Mouse (Mus musculus): ENCODE results near the gene Hip1r. TPM values are rescaled to one million over a fixed set of nuclear protein-coding genes. Genes with fewer than 3 reads are reported as not detected.

The Hip1r gene
- total RNA-seq, 4 experiments from 2014 or later, result 11.5 to 15.5 (median 13.7) TPM

- no peak for DNase-seq (ENCODE audit: low spot score)
Observed at GRCm38 (mm10) chr5:123974179-123974485, 704 bp downstream of the Hip1r start.

- DNase-seq (ENCODE audit: low spot score), result no peak
Observed at GRCm38 (mm10) chr5:123974616-123975111, 1.2 kb downstream of the Hip1r start.

- no peak for DNase-seq (ENCODE audit: low spot score)
Observed at GRCm38 (mm10) chr5:123975668-123976180, 2.3 kb downstream of the Hip1r start.

- DNase-seq (ENCODE audit: low spot score), result no peak
Observed at GRCm38 (mm10) chr5:123977231-123977630, 3.8 kb downstream of the Hip1r start.

- DNase-seq (ENCODE audit: low spot score), result no peak
Observed at GRCm38 (mm10) chr5:123978131-123978530, 4.7 kb downstream of the Hip1r start.

GRCm38 (mm10) chr5:123979221-123979979 is 6.0 kb downstream of the Hip1r start:
- no peak for DNase-seq (ENCODE audit: low spot score)

GRCm38 (mm10) chr5:123979980-123980369 is 6.5 kb downstream of the Hip1r start:
- DNase-seq (ENCODE audit: low spot score), result peak; percentile 51

GRCm38 (mm10) chr5:123980521-123981249 is 7.3 kb downstream of the Hip1r start:
- DNase-seq (ENCODE audit: low spot score), result no peak

GRCm38 (mm10) chr5:123981250-123981554 is 7.8 kb downstream of the Hip1r start:
- DNase-seq (ENCODE audit: low spot score), result peak; percentile 42

- no peak for DNase-seq (ENCODE audit: low spot score)
Observed at GRCm38 (mm10) chr5:123982838-123983237, 9.4 kb downstream of the Hip1r start.

GRCm38 (mm10) chr5:123985434-123985833 is 12.0 kb downstream of the Hip1r start:
- DNase-seq (ENCODE audit: low spot score), result no peak

GRCm38 (mm10) chr5:123986925-123987324 is 13.5 kb downstream of the Hip1r start:
- DNase-seq (ENCODE audit: low spot score), result no peak

- DNase-seq (ENCODE audit: low spot score), result no peak
Observed at GRCm38 (mm10) chr5:123987511-123987910, 14.1 kb downstream of the Hip1r start.

- DNase-seq (ENCODE audit: low spot score), result no peak
Observed at GRCm38 (mm10) chr5:123989941-123990885, 16.8 kb downstream of the Hip1r start.

GRCm38 (mm10) chr5:123991321-123991720 is 17.9 kb downstream of the Hip1r start:
- DNase-seq (ENCODE audit: low spot score), result no peak

- DNase-seq (ENCODE audit: low spot score), result peak; percentile 87
Observed at GRCm38 (mm10) chr5:123992193-123992637, 18.8 kb downstream of the Hip1r start.

- peak; percentile 91 for DNase-seq (ENCODE audit: low spot score)
Observed at GRCm38 (mm10) chr5:123992794-123993193, 19.4 kb downstream of the Hip1r start.

- DNase-seq (ENCODE audit: low spot score), result peak; percentile 55
Observed at GRCm38 (mm10) chr5:123993263-123994036, 20.0 kb downstream of the Hip1r start.

GRCm38 (mm10) chr5:123994468-123994867 is 21.0 kb downstream of the Hip1r start:
- no peak for DNase-seq (ENCODE audit: low spot score)

- no peak for DNase-seq (ENCODE audit: low spot score)
Observed at GRCm38 (mm10) chr5:123995388-123995787, 22.0 kb downstream of the Hip1r start.

- no peak for DNase-seq (ENCODE audit: low spot score)
Observed at GRCm38 (mm10) chr5:123996194-123996593, 22.8 kb downstream of the Hip1r start.

All from heart, adult 8-10 months (tissue).